Mouse (Mus musculus) MEL (cell line): ENCODE data around the gene Dock11. TPM values are rescaled to one million over a fixed set of nuclear protein-coding genes. Genes with fewer than 3 reads are reported as not detected.

ENCODE experiments used
- DNase-seq: peaks from one replicate; pipeline ENCODE4 v3.0.0; 2011; ENCODE audit warnings: low read depth, low spot score
- H3K27ac ChIP-seq: 2 replicates; pipeline ENCODE4 v1.5.1; 2012; ENCODE audit warnings: low read depth, mild to moderate bottlenecking, control low read depth, low read length, moderate library complexity; ENCODE audit not compliant: control insufficient read depth
- H3K27me3 ChIP-seq, 2 experiments: fragments of 150-350 bp in 1 of 2; sonication (generic) in 1 of 2; 2 replicates each; pipeline ENCODE4 v1.6.1; 2012; ENCODE audit warnings: low read length in 2 of 2, mild to moderate bottlenecking in 2 of 2, improper control_type of control experiment in 1 of 2, moderate library complexity in 1 of 2; ENCODE audit not compliant: insufficient read depth in 2 of 2, control insufficient read depth in 1 of 2
- H3K36me3 ChIP-seq, 2 experiments: 2 replicates each; pipeline ENCODE4 v1.6.1; 2012 to 2014; ENCODE audit warnings: low read length in 2 of 2, improper control_type of control experiment in 1 of 2, inconsistent platforms in 1 of 2, mild to moderate bottlenecking in 1 of 2; ENCODE audit not compliant: insufficient read depth in 2 of 2, control insufficient read depth in 1 of 2
- H3K4me1 ChIP-seq, 2 experiments: fragments of 150-350 bp in 1 of 2; sonication (generic) in 1 of 2; 2 replicates each; pipeline ENCODE4 v1.6.1; 2012; ENCODE audit warnings: low read length in 2 of 2, improper control_type of control experiment in 1 of 2, mild to moderate bottlenecking in 1 of 2; ENCODE audit not compliant: insufficient read depth in 2 of 2, control insufficient read depth in 1 of 2
- H3K4me3 ChIP-seq, 2 experiments: fragments of 150-350 bp in 1 of 2; sonication (generic) in 1 of 2; 2 replicates each; pipeline ENCODE4 v1.5.1; 2012; ENCODE audit warnings: low read depth in 2 of 2, low read length in 2 of 2, mild to moderate bottlenecking in 2 of 2, moderate library complexity in 2 of 2, control low read depth in 1 of 2, improper control_type of control experiment in 1 of 2; ENCODE audit not compliant: control insufficient read depth in 1 of 2, insufficient read depth in 1 of 2
- H3K79me2 ChIP-seq: 2 replicates; pipeline ENCODE4 v1.6.1; 2012; ENCODE audit warnings: mild to moderate bottlenecking, low read length, moderate library complexity; ENCODE audit not compliant: control insufficient read depth, poor library complexity, insufficient read depth
- H3K9ac ChIP-seq: 2 replicates; pipeline ENCODE4 v1.6.1; 2012; ENCODE audit warnings: low read depth, mild to moderate bottlenecking, control low read depth, low read length, moderate library complexity; ENCODE audit not compliant: control insufficient read depth, poor library complexity, severe bottlenecking
- H3K9me3 ChIP-seq: fragments of 150-350 bp; sonication (generic); replicated peaks from 2 replicates; pipeline ENCODE4 v1.6.1; 2012; ENCODE audit warnings: mild to moderate bottlenecking, low read length, improper control_type of control experiment, moderate library complexity; ENCODE audit not compliant: insufficient read depth
- BHLHE40 ChIP-seq: IDR thresholded peaks from 2 replicates; pipeline ENCODE4 v1.6.1; 2012; ENCODE audit warnings: low read depth, mild to moderate bottlenecking, inconsistent platforms, low read length, improper control_type of control experiment, borderline replicate concordance
- CHD1 ChIP-seq: IDR thresholded peaks from 2 replicates; pipeline ENCODE4 v1.6.1; 2012; ENCODE audit warnings: low read depth, mild to moderate bottlenecking, inconsistent platforms, low read length, improper control_type of control experiment
- CTCF ChIP-seq, 3 experiments: IDR thresholded peaks in 2 of 3; conservative IDR thresholded peaks in 1 of 3; 2 replicates each; pipeline ENCODE4 v1.5.1; 2011 to 2012; ENCODE audit warnings: low read length in 3 of 3, low read depth in 2 of 3, mild to moderate bottlenecking in 2 of 3, improper control_type of control experiment in 1 of 3, inconsistent platforms in 1 of 3, mixed read lengths in 1 of 3, moderate library complexity in 1 of 3; ENCODE audit not compliant: control insufficient read depth in 1 of 3, insufficient read depth in 1 of 3, poor library complexity in 1 of 3, severe bottlenecking in 1 of 3
- ELF1 ChIP-seq: IDR thresholded peaks from 2 replicates; pipeline ENCODE4 v1.6.1; 2014; ENCODE audit warnings: low read depth, mild to moderate bottlenecking, inconsistent platforms, low read length, improper control_type of control experiment, moderate library complexity
- EP300 ChIP-seq, 2 experiments: IDR thresholded peaks; 2 replicates each; pipeline ENCODE4 v1.6.1; 2011; ENCODE audit warnings: improper control_type of control experiment in 2 of 2, low read length in 2 of 2, low read depth in 1 of 2, mild to moderate bottlenecking in 1 of 2
- ETS1 ChIP-seq: IDR thresholded peaks from 2 replicates; pipeline ENCODE4 v1.6.1; 2012; ENCODE audit warnings: low read depth, mild to moderate bottlenecking, inconsistent platforms, low read length, improper control_type of control experiment, moderate library complexity
- GABPA ChIP-seq: IDR thresholded peaks from 2 replicates; pipeline ENCODE4 v1.6.1; 2012; ENCODE audit warnings: low read depth, mild to moderate bottlenecking, inconsistent platforms, low read length, improper control_type of control experiment, moderate library complexity
- GATA1 ChIP-seq: IDR thresholded peaks from 2 replicates; pipeline ENCODE4 v1.6.1; 2011; ENCODE audit warnings: low read depth, low read length, improper control_type of control experiment
- HCFC1 ChIP-seq: IDR thresholded peaks from 2 replicates; pipeline ENCODE4 v1.6.1; 2012; ENCODE audit warnings: low read depth, mild to moderate bottlenecking, inconsistent platforms, low read length, improper control_type of control experiment, moderate library complexity
- JUND ChIP-seq: IDR thresholded peaks from 2 replicates; pipeline ENCODE4 v1.6.1; 2011; ENCODE audit warnings: low read depth, mild to moderate bottlenecking, improper control_type of control experiment, low read length
- KAT2A ChIP-seq: conservative IDR thresholded peaks from 2 replicates; pipeline ENCODE4 v1.6.1; 2012; ENCODE audit warnings: low read depth, low read length, improper control_type of control experiment, inconsistent platforms
- MAFK ChIP-seq: IDR thresholded peaks from 2 replicates; pipeline ENCODE4 v1.6.1; 2011; ENCODE audit warnings: low read depth, mild to moderate bottlenecking, low read length, improper control_type of control experiment, borderline replicate concordance
- MAX ChIP-seq: IDR thresholded peaks from 2 replicates; pipeline ENCODE4 v1.6.1; 2011; ENCODE audit warnings: low read length, improper control_type of control experiment
- MEF2A ChIP-seq: IDR thresholded peaks from 2 replicates; pipeline ENCODE4 v1.6.1; 2014; ENCODE audit warnings: low read depth, mild to moderate bottlenecking, inconsistent platforms, low read length, improper control_type of control experiment; ENCODE audit not compliant: poor library complexity, insufficient replicate concordance, severe bottlenecking; ENCODE audit errors: extremely low read depth
- MXI1 ChIP-seq: IDR thresholded peaks from 2 replicates; pipeline ENCODE4 v1.6.1; 2011; ENCODE audit warnings: mild to moderate bottlenecking, low read depth, low read length, improper control_type of control experiment
- MYB ChIP-seq: IDR thresholded peaks from 2 replicates; pipeline ENCODE4 v1.6.1; 2011; ENCODE audit warnings: mild to moderate bottlenecking, low read depth, low read length, improper control_type of control experiment
- MYC ChIP-seq: IDR thresholded peaks from 2 replicates; pipeline ENCODE4 v1.6.1; 2011; ENCODE audit warnings: low read depth, mild to moderate bottlenecking, low read length, improper control_type of control experiment, moderate library complexity
- NELFE ChIP-seq: IDR thresholded peaks from 2 replicates; pipeline ENCODE4 v1.6.1; 2011; ENCODE audit warnings: low read depth, low read length, improper control_type of control experiment
- NRF1 ChIP-seq: IDR thresholded peaks from 2 replicates; pipeline ENCODE4 v1.6.1; 2014; ENCODE audit warnings: low read depth, mild to moderate bottlenecking, inconsistent platforms, low read length, improper control_type of control experiment, moderate library complexity; ENCODE audit not compliant: poor library complexity, insufficient read depth, severe bottlenecking
- POLR2A ChIP-seq, 2 experiments: IDR thresholded peaks; 2 replicates each; pipeline ENCODE4 v1.6.1; 2011 to 2012; ENCODE audit warnings: low read length in 2 of 2, mild to moderate bottlenecking in 2 of 2, control low read depth in 1 of 2, improper control_type of control experiment in 1 of 2, low read depth in 1 of 2, moderate library complexity in 1 of 2; ENCODE audit not compliant: control insufficient read depth in 1 of 2, insufficient read depth in 1 of 2, poor library complexity in 1 of 2
- POLR2AphosphoS2 ChIP-seq: IDR thresholded peaks from 2 replicates; pipeline ENCODE4 v1.6.1; 2011; ENCODE audit warnings: low read length, improper control_type of control experiment
- POLR2AphosphoS5 ChIP-seq: IDR thresholded peaks from 2 replicates; pipeline ENCODE4 v1.6.1; 2012; ENCODE audit warnings: low read depth, borderline replicate concordance, mild to moderate bottlenecking, inconsistent platforms, low read length, moderate library complexity, mixed read lengths
- SIN3A ChIP-seq: IDR thresholded peaks from 2 replicates; pipeline ENCODE4 v1.6.1; 2012; ENCODE audit warnings: low read length, improper control_type of control experiment, inconsistent platforms
- SMC3 ChIP-seq: IDR thresholded peaks from 2 replicates; pipeline ENCODE4 v1.6.1; 2011; ENCODE audit warnings: low read depth, low read length, improper control_type of control experiment
- TAL1 ChIP-seq: IDR thresholded peaks from 2 replicates; pipeline ENCODE4 v1.6.1; 2012; ENCODE audit warnings: mild to moderate bottlenecking, inconsistent platforms, low read length, moderate library complexity, mixed read lengths
- TBP ChIP-seq: IDR thresholded peaks from 2 replicates; pipeline ENCODE4 v1.8.0; 2011; ENCODE audit warnings: low read depth, low read length, improper control_type of control experiment
- UBTF ChIP-seq: IDR thresholded peaks from 2 replicates; pipeline ENCODE4 v1.6.1; 2012; ENCODE audit warnings: low read depth, mild to moderate bottlenecking, inconsistent platforms, low read length, improper control_type of control experiment, moderate library complexity, borderline replicate concordance; ENCODE audit not compliant: insufficient read depth
- ZC3H11A ChIP-seq: IDR thresholded peaks from 2 replicates; pipeline ENCODE4 v1.6.1; 2012; ENCODE audit warnings: low read depth, mild to moderate bottlenecking, inconsistent platforms, low read length, improper control_type of control experiment
- ZKSCAN1 ChIP-seq: IDR thresholded peaks from 2 replicates; pipeline ENCODE4 v1.6.1; 2012; ENCODE audit warnings: low read depth, mild to moderate bottlenecking, inconsistent platforms, low read length, improper control_type of control experiment, moderate library complexity
- ZMIZ1 ChIP-seq: IDR thresholded peaks from 2 replicates; pipeline ENCODE4 v1.6.1; 2012; ENCODE audit warnings: low read depth, mild to moderate bottlenecking, inconsistent platforms, low read length, improper control_type of control experiment, moderate library complexity
- ZNF384 ChIP-seq: IDR thresholded peaks from 2 replicates; pipeline ENCODE4 v1.6.1; 2012; ENCODE audit warnings: low read depth, mild to moderate bottlenecking, inconsistent platforms, low read length, improper control_type of control experiment
- polyA plus RNA-seq, 2 experiments: library from polyadenylated mRNA; stranded (reverse) in 1 of 2; unstranded in 1 of 2; fragments of >175 nt in 1 of 2; fragments of >200 nt in 1 of 2; gene quantifications; 2 replicates each; pipeline versions ENCODE4 v1.2.1 to v1.2.4; 2012; ENCODE audit warnings: low replicate concordance in 2 of 2, low read depth in 1 of 2; ENCODE audit not compliant: insufficient read length in 2 of 2, insufficient read depth in 1 of 2, missing spikeins in 1 of 2
- total RNA-seq: library from RNA; depleted of rRNA; stranded (reverse); fragments of 300-350 nt; gene quantifications from 2 replicates; pipeline ENCODE4 v1.2.3, GENCODE M21; 2012

The Dock11 gene
- total and polyA plus RNA-seq, 3 experiments: 8.8 to 9.1 TPM; not detected in 1

DNA sequence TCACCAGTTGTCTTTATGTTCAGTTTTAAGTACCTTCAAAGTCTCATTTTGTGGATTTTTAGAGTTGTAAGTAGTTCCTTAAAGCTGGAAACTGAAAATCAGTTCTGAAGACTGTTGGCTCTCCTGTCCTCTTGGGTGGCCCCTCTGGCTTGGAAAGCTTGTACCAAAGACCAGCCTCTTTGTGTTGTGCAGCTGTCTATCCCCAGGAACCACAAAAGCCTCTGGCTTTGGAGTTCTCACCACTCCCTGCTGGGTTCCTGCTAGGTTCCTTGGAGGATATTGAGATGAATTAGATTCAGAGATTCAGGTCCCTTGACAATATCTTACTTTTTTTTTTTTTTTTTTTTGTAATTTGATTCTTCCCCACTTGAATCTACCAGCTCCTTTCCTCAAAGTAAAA, 44.3 kb downstream of the Dock11 start:
- Histone ChIP-seq H3K9me3 (no peaks in the 10 kb centered on the region), H3K27me3 (no peaks in the 10 kb centered on the region), H3K4me3 (no peak overlapping the region), H3K79me2 (no peaks in the 10 kb centered on the region)
- no peak for DNase-seq
- TF ChIP-seq MEF2A (no peak), POLR2AphosphoS5 (no peak), MYC (no peak), BHLHE40 (no peak), JUND (no peak), SMC3 (no peak), MAFK (no peak), GATA1 (no peak), UBTF (no peak), SIN3A (no peak), MAX (no peak), MYB (no peak), KAT2A (no peak), MXI1 (no peak), ZNF384 (no peak), TAL1 (no peak), EP300 (IDR thresholded peaks at IDR 0.05; ENCODE audit: low read depth in 1 of 2, low read length in 2 of 2) (no peak), ZMIZ1 (no peak), TBP (no peak), HCFC1 (no peak)
- TF ChIP-seq, all 39 proteins: peak for 0
- peaks cover 0 to 7% of the 10 kb centered on the region in 2 experiments; a peak in 2 of 4 replicates for H3K36me3 ChIP-seq
- H3K4me1 ChIP-seq: peaks cover 2% of the 10 kb centered on the region in 2 experiments; a peak in 2 of 4 replicates
- no peak overlapping the region for H3K9ac ChIP-seq
- no peak overlapping the region for H3K27ac ChIP-seq

GRCm38 (mm10) chrX:35938112-35938511, 49.5 kb downstream of the Dock11 start:
- Histone ChIP-seq H3K79me2 (no peaks in the 10 kb centered on the region), H3K4me3 (peak overlapping the region in 1 of 2 experiments; percentile 56; a peak in 2 of 4 replicates), H3K9ac (peak overlapping the region; percentile 56), H3K27me3 (no peaks in the 10 kb centered on the region), H3K36me3 (peaks cover 0 to 6% of the 10 kb centered on the region in 2 experiments; a peak in 2 of 4 replicates), H3K27ac (peak overlapping the region; percentile 74), H3K4me1 (peaks cover 3 to 4% of the 10 kb centered on the region in 2 experiments; a peak in 2 of 4 replicates), H3K9me3 (no peaks in the 10 kb centered on the region)
- DNase-seq: peak; percentile 52
- TF ChIP-seq ETS1: no peak
- TF ChIP-seq MXI1: no peak
- no peak for TF ChIP-seq TAL1
- no peak for TF ChIP-seq NELFE
- TF ChIP-seq ELF1: no peak
- TF ChIP-seq GATA1: no peak
- TF ChIP-seq GABPA: no peak
- no peak for TF ChIP-seq POLR2A (IDR thresholded peaks at IDR 0.05; ENCODE audit: control insufficient read depth in 1 of 2, insufficient read depth in 1 of 2, low read depth in 1 of 2, low read length in 2 of 2, poor library complexity in 1 of 2)
- TF ChIP-seq SIN3A: 0 out of 2 replicates have a peak, but pooled peaks have one; percentile 16
- TF ChIP-seq POLR2AphosphoS2: no peak
- TF ChIP-seq TBP: no peak
- TF ChIP-seq CHD1: no peak
- peak; percentile 72 for TF ChIP-seq MYB
- peak in 1 of 2 experiments; percentile 60; a peak in 3 of 4 replicates for TF ChIP-seq EP300 (IDR thresholded peaks at IDR 0.05; ENCODE audit: low read depth in 1 of 2, low read length in 2 of 2)
- TF ChIP-seq BHLHE40: no peak
- TF ChIP-seq ZC3H11A: no peak
- TF ChIP-seq MAX: no peak
- no peak for TF ChIP-seq MAFK
- TF ChIP-seq JUND: no peak
- no peak for TF ChIP-seq UBTF
- no peak for TF ChIP-seq CTCF (IDR thresholded peaks at IDR 0.05 in 2 of 3, conservative IDR thresholded peaks at IDR 0.05 in 1 of 3; ENCODE audit: control insufficient read depth in 1 of 3, insufficient read depth in 1 of 3, low read depth in 2 of 3, low read length in 3 of 3, poor library complexity in 1 of 3, severe bottlenecking in 1 of 3)
- TF ChIP-seq MEF2A: no peak
- TF ChIP-seq ZKSCAN1: no peak
- no peak for TF ChIP-seq NRF1
